Mouse (Mus musculus) thymus, adult 2 months (tissue): Measurements from ENCODE around the gene Ss18l1.

Experiments
- CTCF ChIP-seq: fragments of 200-500 bp; IDR thresholded peaks from 2 replicates; pipeline ENCODE4 v1.5.1; 2012; ENCODE audit warnings: mild to moderate bottlenecking, control low read depth, low read length, moderate library complexity, borderline replicate concordance; ENCODE audit not compliant: control insufficient read depth, poor library complexity, insufficient read depth; ENCODE audit errors: extremely low read depth
- POLR2A ChIP-seq: fragments of 200-500 bp; IDR thresholded peaks from 2 replicates; pipeline ENCODE4 v1.6.1; 2012; ENCODE audit warnings: mild to moderate bottlenecking, low read length, control low read depth, moderate library complexity; ENCODE audit not compliant: control insufficient read depth, poor library complexity, insufficient read depth; ENCODE audit errors: extremely low read depth

DNA sequence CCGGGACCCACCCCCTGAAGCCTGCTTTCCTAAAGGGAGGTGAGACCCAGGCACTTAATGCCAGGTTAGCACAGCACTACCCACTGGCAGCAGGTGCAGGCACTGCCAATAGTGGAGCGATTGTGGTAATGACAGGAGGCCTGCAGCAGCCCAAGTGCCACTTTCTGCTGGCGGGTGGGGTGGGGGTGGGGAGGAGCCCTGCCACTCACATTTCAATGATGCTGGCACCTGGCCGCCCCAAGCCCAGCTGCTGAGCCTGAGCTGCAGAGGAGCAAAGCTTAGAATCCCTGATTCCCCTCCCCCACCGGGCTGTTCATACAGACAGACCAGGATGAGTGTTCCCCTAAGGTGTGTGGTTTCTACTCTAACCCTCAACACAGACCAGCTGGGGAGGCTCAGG is 53.4 kb downstream of the Ss18l1 start:
- no peak for TF ChIP-seq CTCF
- no peak for TF ChIP-seq POLR2A
